13 mouse cellular contexts compared by ENCODE assay signal in genomic region chr2:105339993-105340392, GRCm38 (mm10). TPM values are rescaled to one million over a fixed set of nuclear protein-coding genes. Genes with fewer than 3 reads are reported as not detected.
DNase-seq lines count a peak whose midpoint lies in the region; ATAC-seq and TF ChIP-seq lines count a peak whose summit lies in the region.
"Had no signal": no experiment of that assay in that cellular context is flagged by ENCODE, and none has a peak within 500 bp of the region (broad histone marks: within the 10 kb centered on the region; RNA-seq: fewer than 3 reads in every experiment).

No protein-coding gene starts in this region.

- DNase-seq in cerebellum, adult 18-20 months = peak; percentile 22 to 34
- DNase-seq in cerebellum, adult 11-12 months = no peak
- peak; percentile 43 for DNase-seq in kidney, postnatal 0 days (ENCODE audit: low spot score)
- DNase-seq in kidney, adult 18-20 months = no peak
- peak; percentile 5 to 13 for DNase-seq in B cell, adult 2 months
- DNase-seq in c-Kit-positive CD71-negative TER-119-negative erythroid progenitor cells, embryonic 14.5 days (ENCODE audit: low read depth) = peak; percentile 19
- no peak for DNase-seq in spleen, postnatal 4 days (ENCODE audit: low spot score in 2 of 2)
- DNase-seq: gastrocnemius, postnatal 14 days; thymus, adult 2 months had no signal

- H3K36me3 ChIP-seq in kidney, postnatal 0 days (ENCODE audit: insufficient read depth, low read length) = no peaks in the 10 kb centered on the region
- H3K36me3 ChIP-seq in neural tube, embryonic 15.5 days = no peaks in the 10 kb centered on the region
- H3K36me3 ChIP-seq: lung, embryonic 15.5 days had no signal

- H3K9ac ChIP-seq in kidney, postnatal 0 days (ENCODE audit: low read depth, low read length) = no peak overlapping the region
- no peak overlapping the region for H3K9ac ChIP-seq in neural tube, embryonic 15.5 days (replicated peaks)
- H3K9ac ChIP-seq: lung, embryonic 15.5 days had no signal

- no peaks in the 10 kb centered on the region for H3K9me3 ChIP-seq in kidney, postnatal 0 days (replicated peaks; ENCODE audit: low read length)
- H3K9me3 ChIP-seq in neural tube, embryonic 15.5 days (replicated peaks) = no peaks in the 10 kb centered on the region
- H3K9me3 ChIP-seq: lung, embryonic 15.5 days had no signal

- no peak overlapping the region for H3K4me3 ChIP-seq in kidney, postnatal 0 days (replicated peaks; ENCODE audit: low read depth, low read length)
- no peak overlapping the region for H3K4me3 ChIP-seq in neural tube, embryonic 15.5 days (replicated peaks)
- H3K4me3 ChIP-seq: erythroblast, embryonic 14.5 days; lung, embryonic 15.5 days; myocyte had no signal

- no peak for ATAC-seq in kidney, postnatal 0 days (replicated peaks; ENCODE audit: low FRiP score, low read depth)
- no peak for ATAC-seq in neural tube, embryonic 15.5 days (ENCODE audit: low FRiP score)

- H3K4me1 ChIP-seq in kidney, postnatal 0 days (replicated peaks; ENCODE audit: insufficient read depth, low read length) = peaks cover 11% of the 10 kb centered on the region; the same call in 1 of the 2 replicates
- H3K4me1 ChIP-seq in neural tube, embryonic 15.5 days = peaks cover 16% of the 10 kb centered on the region
- H3K4me1 ChIP-seq: lung, embryonic 15.5 days had no signal

- H3K27me3 ChIP-seq in kidney, postnatal 0 days (ENCODE audit: insufficient read depth, low read length) = no peaks in the 10 kb centered on the region
- H3K27me3 ChIP-seq in neural tube, embryonic 15.5 days (replicated peaks) = 0 out of 2 replicates have a peak, but pooled peaks cover 7% of the 10 kb centered on the region
- H3K27me3 ChIP-seq: lung, embryonic 15.5 days had no signal

- H3K27ac ChIP-seq in kidney, postnatal 0 days = no peak overlapping the region
- H3K27ac ChIP-seq in neural tube, embryonic 15.5 days (replicated peaks) = no peak overlapping the region
- H3K27ac ChIP-seq: lung, embryonic 15.5 days had no signal

- H3K4me2 ChIP-seq in kidney, postnatal 0 days (ENCODE audit: low read length) = no peak overlapping the region
- H3K4me2 ChIP-seq in neural tube, embryonic 15.5 days = no peak overlapping the region
- H3K4me2 ChIP-seq: lung, embryonic 15.5 days had no signal

- peak; percentile 49 for TF ChIP-seq CTCF in kidney, postnatal 0 days (IDR thresholded peaks at IDR 0.05; ENCODE audit: low read depth)

- 62% methylated on average over 3 of the region's 3 CpGs for WGBS in kidney, postnatal 0 days
- 71% methylated on average over 3 of the region's 3 CpGs for WGBS in neural tube, embryonic 15.5 days

RNA-seq across cellular contexts. Expression of gene Rcn1, which starts 59.1 kb away (rescaled TPM):
- polyA plus RNA-seq in kidney, postnatal 0 days (2015; fragmentation: Nextera tagmentation; extraction: Ambion mirVana) = 157 and 169 TPM in 2 replicates
- 73.5 and 85.4 TPM in 2 replicates for polyA plus RNA-seq in neural tube, embryonic 15.5 days (2015; fragmentation: Nextera tagmentation; extraction: Ambion mirVana)

Comparison
In these comparisons a context has a peak if more than half of its experiments do, and no peak if none do; other contexts are left out.
1. DNase-seq: peak in cerebellum, adult 18-20 months (2 of 2), kidney, postnatal 0 days (single experiment), B cell, adult 2 months (2 of 2) and c-Kit-positive CD71-negative TER-119-negative erythroid progenitor cells, embryonic 14.5 days (single experiment); none in cerebellum, adult 11-12 months (single experiment), kidney, adult 18-20 months (single experiment) and spleen, postnatal 4 days (0 of 2).